In the genomic region with DNA sequence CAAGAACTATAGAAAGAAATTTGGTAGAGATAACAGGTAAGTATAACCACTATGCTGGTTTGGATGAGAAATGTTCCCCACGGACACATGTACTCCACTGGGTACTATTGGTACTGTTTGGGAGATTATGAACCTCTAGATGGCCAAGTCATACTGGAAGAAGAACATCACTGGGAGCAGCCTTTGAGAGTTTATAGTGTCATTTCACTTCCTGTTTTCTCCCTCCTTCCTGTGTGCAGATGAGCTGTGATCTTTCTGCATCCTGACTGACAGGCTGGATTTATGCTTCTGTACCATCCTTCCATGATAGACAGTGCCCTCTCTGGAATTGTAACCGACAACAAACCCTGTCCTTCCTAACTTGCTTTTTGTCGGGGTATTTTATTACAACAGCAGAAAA, we compare ENCODE assay signal across 21 mouse cellular contexts.
DNase-seq lines count a peak whose midpoint lies in the region; ATAC-seq and TF ChIP-seq lines count a peak whose summit lies in the region.
"Had no signal": no experiment of that assay in that cellular context is flagged by ENCODE, and none has a peak within 500 bp of the region (broad histone marks: within the 10 kb centered on the region; RNA-seq: fewer than 3 reads in every experiment).

No protein-coding gene starts in this region.

- TF ChIP-seq CTCF in CH12.LX (conservative IDR thresholded peaks at IDR 0.05 in 1 of 2, IDR thresholded peaks at IDR 0.05 in 1 of 2; ENCODE audit: low read depth in 2 of 2, low read length in 2 of 2) = no peak

- TF ChIP-seq RAD21 in CH12.LX (IDR thresholded peaks at IDR 0.05; ENCODE audit: low read depth, low read length) = no peak

- H3K27me3 ChIP-seq in CH12.LX (replicated peaks) = no peaks in the 10 kb centered on the region
- H3K27me3 ChIP-seq: embryonic facial prominence, embryonic 12.5 days; forebrain, embryonic 12.5 days had no signal

- ATAC-seq in erythroid progenitor cell, adult 5-6 weeks (replicated peaks; ENCODE audit: low FRiP score, poor library complexity, severe bottlenecking) = no peak
- ATAC-seq: CD4-positive, CD25-positive, alpha-beta regulatory T cell, adult 4 months; forebrain, embryonic 14.5 days; forebrain, embryonic 16.5 days had no signal

- no peak overlapping the region for H3K9ac ChIP-seq in CH12.LX (ENCODE audit: insufficient read depth, low read depth)
- H3K9ac ChIP-seq: embryonic facial prominence, embryonic 12.5 days; forebrain, embryonic 12.5 days had no signal

- dilution Hi-C loops in CH12.LX (cut with MboI; ENCODE audit: extremely low pct_ligation_motif_present, extremely low pct_unique_long_range_greater_than_20kb, low sequenced_read_pairs) = no loop called here

- TF ChIP-seq EP300 in CH12.LX (IDR thresholded peaks at IDR 0.05; ENCODE audit: low read length) = peak; percentile 62

- H3K4me3 ChIP-seq in CH12.LX (replicated peaks in 1 of 3; ENCODE audit: low read depth in 2 of 3, low read length in 2 of 3, poor library complexity in 1 of 3) = no peak overlapping the region
- H3K4me3 ChIP-seq: embryonic facial prominence, embryonic 10.5 days; embryonic facial prominence, embryonic 12.5 days; forebrain, embryonic 10.5 days; forebrain, embryonic 12.5 days had no signal

- no peak for TF ChIP-seq POLR2A in CH12.LX (IDR thresholded peaks at IDR 0.05; ENCODE audit: low read depth, low read length)

- peaks cover 8 to 36% of the 10 kb centered on the region in 2 experiments for H3K36me3 ChIP-seq in CH12.LX (replicated peaks in 1 of 2; ENCODE audit: control insufficient read depth in 1 of 2, insufficient read depth in 1 of 2, low read length in 1 of 2)
- H3K36me3 ChIP-seq: embryonic facial prominence, embryonic 10.5 days; embryonic facial prominence, embryonic 12.5 days; forebrain, embryonic 10.5 days; forebrain, embryonic 12.5 days had no signal

- H3K79me2 ChIP-seq in CH12.LX (replicated peaks; ENCODE audit: control insufficient read depth, extremely low read depth, insufficient read depth, poor library complexity, severe bottlenecking) = no peaks in the 10 kb centered on the region

- DNase-seq in CH12.LX (ENCODE audit: extremely low read depth) (peak; percentile 49), MEL-GATA-1-ER (ENCODE audit: extremely low read depth, low read depth) (peak; percentile 19)
- no peak for DNase-seq in right cerebral cortex, postnatal 4 days
- no peak for DNase-seq in kidney, postnatal 10 days
- DNase-seq: adrenal gland, adult 2 months; adrenal gland, postnatal 10 days; adrenal gland, postnatal 36 days; B cell, adult 2 months; cerebellum, adult 11-12 months; cerebellum, adult 2 months; cerebellum, adult 9-10 months; cerebellum, postnatal 10 days; cerebellum, postnatal 25 days had no signal

- H3K27ac ChIP-seq in CH12.LX (ENCODE audit: insufficient read depth, low read depth) = no peak overlapping the region
- H3K27ac ChIP-seq: embryonic facial prominence, embryonic 10.5 days; embryonic facial prominence, embryonic 12.5 days; forebrain, embryonic 10.5 days; forebrain, embryonic 12.5 days had no signal

- H3K9me3 ChIP-seq in CH12.LX (replicated peaks; ENCODE audit: low read length) = no peaks in the 10 kb centered on the region
- H3K9me3 ChIP-seq: embryonic facial prominence, embryonic 10.5 days; embryonic facial prominence, embryonic 12.5 days; forebrain, embryonic 10.5 days; forebrain, embryonic 12.5 days had no signal

- in situ Hi-C loops in CH12.LX (cut with MboI; ENCODE audit: low pct_ligation_motif_present, low pct_unique_long_range_greater_than_20kb, low sequenced_read_pairs) = no loop called here

- H3K4me1 ChIP-seq in CH12.LX (ENCODE audit: control insufficient read depth in 1 of 2, insufficient read depth in 2 of 2) = peaks cover 3 to 10% of the 10 kb centered on the region in 2 experiments
- H3K4me1 ChIP-seq: embryonic facial prominence, embryonic 10.5 days; embryonic facial prominence, embryonic 12.5 days; forebrain, embryonic 10.5 days; forebrain, embryonic 12.5 days had no signal

- H3K4me2 ChIP-seq in CH12.LX (ENCODE audit: insufficient read depth, low read depth, poor library complexity, severe bottlenecking) = no peak overlapping the region
- H3K4me2 ChIP-seq: embryonic facial prominence, embryonic 12.5 days; forebrain, embryonic 12.5 days had no signal

TF ChIP-seq in CH12.LX, 34 proteins besides CTCF, POLR2A, EP300 and RAD21:
- TF ChIP-seq IRF4 (IDR thresholded peaks at IDR 0.05; ENCODE audit: low read depth, low read length) = peak; percentile 68; the same call in 1 of the 2 replicates
- TF ChIP-seq MYC (IDR thresholded peaks at IDR 0.05; ENCODE audit: low read depth, low read length) = no peak
- no peak for TF ChIP-seq MAFK (IDR thresholded peaks at IDR 0.05; ENCODE audit: insufficient replicate concordance, low read length)
- no peak for TF ChIP-seq ZNF384 (IDR thresholded peaks at IDR 0.05; ENCODE audit: low read depth, low read length)
- no peak for TF ChIP-seq SIN3A (IDR thresholded peaks at IDR 0.05; ENCODE audit: low read length)
- TF ChIP-seq JUND (conservative IDR thresholded peaks at IDR 0.05; ENCODE audit: low read depth, low read length) = 0 out of 2 replicates have a peak, but pooled peaks have one; percentile 27
- no peak for TF ChIP-seq PAX5 (IDR thresholded peaks at IDR 0.05; ENCODE audit: low read length)
- TF ChIP-seq JUN (IDR thresholded peaks at IDR 0.05; ENCODE audit: insufficient read depth, low read depth, low read length) = peak; percentile 24; the same call in 1 of the 2 replicates

Comparison
In these comparisons a context has a peak if more than half of its experiments do, and no peak if none do; other contexts are left out.
1. DNase-seq: peak in CH12.LX (single experiment) and MEL-GATA-1-ER (single experiment); none in right cerebral cortex, postnatal 4 days (single experiment) and kidney, postnatal 10 days (single experiment).